Mouse (Mus musculus): ENCODE measurements at regions not wholly inside any gene's neighbourhood (a gene's known extent, or its start where the extent isn't known, plus 50 kb on each side); places are given as distances from the start of the nearest gene placed in this dataset.

- TF ChIP-seq CTCF (IDR thresholded peaks at IDR 0.05; ENCODE audit: low read depth, low read length), result no peak
- TF ChIP-seq POLR2A (IDR thresholded peaks at IDR 0.05; ENCODE audit: insufficient read depth, low read length), result no peak
- no peak for TF ChIP-seq EP300 (IDR thresholded peaks at IDR 0.05; ENCODE audit: insufficient read depth, low read depth, low read length)
These were observed 154.6 kb upstream of the Nabp1 start for GRCm38 (mm10) chr1:51632851-51633250.

Measured in ES-Bruce4 (cell line).